Mouse (Mus musculus) CD4-positive, CD25-positive, alpha-beta regulatory T cell, adult 4 months (primary cell): ENCODE data around the gene Clic5. TPM values are rescaled to one million over a fixed set of nuclear protein-coding genes. Genes with fewer than 3 reads are reported as not detected.

Experiments used
- ATAC-seq: one replicate; pipeline ENCODE4 v1.8.0; 2017
- polyA plus RNA-seq, 2 experiments: library from polyadenylated mRNA; unstranded; fragments of 100-300 nt; shearing (Covaris generic); gene quantifications; one replicate each; pipeline ENCODE4 v1.2.1; 2017

Clic5 gene
- polyA plus RNA-seq, 2 experiments from 2014 or later: 0.28 TPM; not detected in 1

DNA sequence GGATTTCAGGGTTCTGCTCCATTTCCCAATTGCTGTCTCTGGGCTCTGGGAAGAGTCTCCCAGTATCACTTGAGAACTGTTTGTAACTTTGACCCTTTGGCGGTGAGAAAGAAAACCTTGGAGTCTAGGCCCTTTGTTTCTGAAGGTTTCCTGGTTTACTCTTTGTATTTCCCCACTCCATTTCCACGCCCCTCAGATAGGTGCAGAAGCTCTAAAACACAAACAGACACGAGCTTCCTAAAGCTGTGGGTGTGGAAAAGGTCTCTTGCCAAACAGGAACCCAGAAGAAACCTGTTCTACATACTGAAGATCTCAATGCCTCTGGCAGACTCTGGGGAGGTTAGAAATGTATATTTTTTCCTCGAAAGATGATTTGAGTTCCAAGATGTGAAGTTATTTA lies 10.8 kb downstream of the Clic5 start:
- no peak for ATAC-seq

DNA sequence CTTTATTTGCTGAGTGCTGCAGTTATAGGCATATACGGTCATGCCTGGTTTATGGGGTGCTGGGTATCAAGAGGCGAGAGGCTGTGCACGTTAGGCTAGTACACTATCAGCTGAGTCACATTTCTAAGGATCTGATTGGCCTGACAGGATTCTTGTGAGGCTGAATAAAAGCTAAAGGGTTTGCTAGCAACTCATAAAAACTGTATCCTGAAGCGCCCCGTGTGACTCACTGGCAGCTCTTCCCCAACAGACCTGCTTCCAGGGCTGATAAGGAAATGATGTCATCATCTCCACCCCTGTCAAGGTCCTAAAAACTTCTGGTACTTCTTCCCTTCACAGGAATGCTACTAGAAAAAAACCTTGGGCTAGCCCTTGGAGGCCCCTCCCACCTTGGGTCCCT lies 14.6 kb downstream of the Clic5 start:
- ATAC-seq: no peak

DNA sequence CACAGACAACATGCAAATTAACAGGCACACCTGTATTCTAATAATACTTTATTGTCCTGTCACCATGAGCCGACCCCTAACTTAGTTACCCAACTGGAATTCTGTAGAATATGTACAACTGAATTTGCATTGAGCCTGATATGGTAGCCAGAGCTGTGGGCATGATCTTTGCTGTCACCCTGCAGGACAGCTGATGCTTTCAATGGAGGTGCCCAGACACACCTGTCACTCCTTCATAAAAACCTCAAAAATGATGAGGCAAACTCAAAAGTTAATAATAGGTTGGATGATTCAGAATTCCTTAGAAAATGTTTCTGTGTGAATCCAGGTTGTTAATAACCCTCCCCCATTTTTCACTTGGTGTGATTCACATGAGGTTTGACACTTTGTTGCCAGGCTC lies 16.4 kb downstream of the Clic5 start:
- ATAC-seq: no peak

DNA sequence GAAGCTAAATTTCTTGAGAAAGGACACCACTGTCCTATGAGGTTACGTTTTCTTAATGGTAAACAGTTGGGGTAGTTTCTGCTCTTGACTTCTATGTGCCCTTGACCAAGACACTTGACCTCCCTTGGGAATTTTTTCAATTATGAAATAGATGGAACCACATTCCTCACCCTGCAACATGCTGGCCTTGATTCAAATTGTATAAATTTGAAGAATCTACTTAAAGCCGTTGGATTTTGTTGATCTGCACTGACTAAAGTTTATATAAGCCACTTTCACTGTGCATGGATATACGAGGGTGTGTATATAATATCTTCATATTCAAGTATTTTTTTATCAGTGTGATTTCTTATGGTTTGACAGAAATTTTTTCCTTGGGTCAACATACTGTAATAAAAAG lies 17.2 kb downstream of the Clic5 start:
- no peak for ATAC-seq

DNA sequence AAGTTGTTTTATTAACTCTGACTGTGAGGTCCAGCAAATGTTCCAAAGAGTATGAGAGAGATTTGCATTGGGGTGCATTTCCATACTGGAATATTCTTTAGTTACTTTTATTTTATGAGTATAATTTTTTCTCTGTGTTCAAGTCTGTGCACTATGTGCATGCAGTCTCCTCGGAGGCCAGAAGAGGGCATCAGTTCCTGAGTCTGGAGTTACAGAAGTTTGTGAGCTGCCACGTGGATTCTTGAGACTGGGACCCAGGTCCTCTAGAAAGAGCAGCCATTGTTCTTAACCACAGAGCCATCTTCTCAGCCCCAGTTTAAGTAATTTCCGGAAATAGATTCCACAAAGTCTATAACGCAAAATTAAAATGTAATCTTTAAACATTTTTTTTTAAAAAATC lies 20.5 kb downstream of the Clic5 start:
- ATAC-seq: no peak

DNA sequence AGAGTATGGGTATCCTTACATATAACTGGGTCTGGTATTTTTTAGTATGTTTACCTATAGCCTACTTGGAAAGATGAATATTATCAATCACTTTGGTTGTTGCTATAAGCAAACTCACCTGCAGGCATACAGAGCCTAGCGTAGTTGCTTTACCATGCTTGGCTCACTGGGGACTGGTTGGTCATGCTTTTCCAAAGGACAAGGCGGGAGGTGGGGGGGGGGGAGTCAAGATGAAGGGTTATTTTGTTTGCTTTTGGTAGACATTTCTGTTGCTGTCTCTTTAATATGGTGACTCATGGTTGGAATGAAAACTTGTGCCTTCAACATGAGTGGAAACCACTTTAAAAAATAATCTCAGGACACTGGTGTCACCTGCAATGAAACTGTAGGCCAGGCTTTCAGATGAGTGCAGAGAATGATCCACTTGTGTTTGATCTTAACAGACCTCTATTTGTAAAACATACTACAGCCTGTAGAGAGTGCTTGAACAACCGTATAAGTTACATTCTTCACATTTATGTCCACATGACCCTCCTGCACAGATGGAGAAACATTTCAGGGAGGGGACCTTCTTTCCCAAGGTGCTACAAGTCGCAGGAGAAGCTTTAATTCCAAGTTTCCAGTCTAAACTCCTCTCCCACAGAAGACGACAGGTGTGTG lies 24.7 kb downstream of the Clic5 start:
- ATAC-seq: no peak

DNA sequence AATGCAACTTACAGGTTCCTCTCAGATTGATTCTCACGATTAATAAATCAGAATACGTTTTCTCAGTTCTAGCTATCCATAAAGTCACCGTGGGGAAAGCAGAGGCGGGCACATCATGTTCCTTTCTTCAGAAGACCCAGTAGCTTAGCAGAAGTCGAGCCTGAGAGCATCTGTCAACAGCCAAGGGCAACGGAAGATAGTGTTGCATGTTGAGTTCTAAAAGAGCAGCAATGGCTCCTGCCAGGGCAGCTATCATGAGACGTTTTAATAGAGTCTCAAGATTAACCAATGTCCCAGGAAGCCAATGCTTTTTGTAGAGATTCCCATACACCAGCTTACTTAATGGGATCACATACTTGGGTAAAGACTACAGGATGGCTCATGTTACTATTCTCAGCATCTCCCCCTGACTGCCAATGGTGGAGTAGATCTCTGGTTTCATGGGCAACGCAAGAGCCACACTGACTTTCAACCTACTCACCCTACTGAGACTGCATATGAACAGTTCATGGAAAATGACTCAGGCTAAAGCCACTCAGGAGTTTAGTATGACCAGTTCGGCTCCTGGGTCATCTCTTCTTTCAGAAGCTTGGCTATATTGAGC lies 26.9 kb downstream of the Clic5 start:
- no peak for ATAC-seq

DNA sequence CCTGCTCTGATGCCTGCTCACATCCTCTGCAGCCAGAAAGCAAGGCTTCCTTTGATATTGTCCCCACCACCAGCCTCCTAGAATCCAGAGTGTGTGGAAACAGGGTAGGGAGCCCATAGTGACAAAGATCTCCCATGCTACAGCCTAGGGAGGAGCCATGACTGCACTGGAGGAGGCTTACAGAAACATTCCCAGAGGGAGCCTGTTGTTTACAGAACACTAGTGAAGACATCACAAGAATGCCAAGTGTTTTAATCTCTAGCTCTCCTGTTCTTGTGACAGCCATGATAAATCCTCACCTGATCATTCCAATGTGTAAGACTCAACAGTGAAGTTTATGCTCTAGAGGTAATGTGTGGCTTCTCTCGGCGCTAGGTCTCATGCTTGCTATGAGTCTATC lies 28.8 kb downstream of the Clic5 start:
- no peak for ATAC-seq

DNA sequence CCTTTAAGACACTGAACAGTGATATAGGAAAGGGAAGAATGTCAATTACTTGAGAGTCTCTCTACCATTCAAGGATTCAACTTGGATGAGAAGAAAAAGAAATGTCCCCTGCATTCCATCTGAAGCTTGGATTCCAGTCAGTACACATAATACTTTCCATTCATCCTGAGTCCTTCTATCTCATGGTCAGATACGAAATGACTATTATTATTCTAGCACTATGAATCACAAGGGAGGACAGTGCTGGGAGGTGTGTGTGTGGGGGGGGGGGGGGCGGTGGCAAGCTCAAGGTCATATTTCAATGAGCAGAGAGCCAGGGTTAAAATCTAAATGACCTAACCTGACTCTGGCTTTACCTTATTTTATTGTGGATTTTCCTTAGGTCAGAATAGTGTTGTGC lies 31.6 kb downstream of the Clic5 start:
- ATAC-seq: no peak

DNA sequence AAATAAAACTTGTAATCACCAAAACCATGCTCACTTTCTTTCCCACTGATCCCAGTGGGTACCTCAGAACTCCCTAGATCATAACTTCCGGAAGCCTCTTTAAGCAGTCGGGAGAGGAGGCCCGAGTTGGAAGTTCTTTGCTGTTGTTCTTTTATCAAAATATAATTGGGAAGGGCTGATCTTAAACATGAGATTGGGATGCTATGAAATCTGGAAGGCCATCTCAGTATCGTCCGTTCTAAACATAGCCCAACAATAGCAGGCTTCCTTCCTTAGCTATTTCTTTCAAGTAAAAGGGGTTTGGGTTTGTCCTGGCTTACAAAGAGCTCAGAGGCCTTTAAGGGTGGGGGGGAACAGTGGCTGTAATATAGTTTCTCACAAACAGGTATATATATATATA lies 40.0 kb downstream of the Clic5 start:
- no peak for ATAC-seq

DNA sequence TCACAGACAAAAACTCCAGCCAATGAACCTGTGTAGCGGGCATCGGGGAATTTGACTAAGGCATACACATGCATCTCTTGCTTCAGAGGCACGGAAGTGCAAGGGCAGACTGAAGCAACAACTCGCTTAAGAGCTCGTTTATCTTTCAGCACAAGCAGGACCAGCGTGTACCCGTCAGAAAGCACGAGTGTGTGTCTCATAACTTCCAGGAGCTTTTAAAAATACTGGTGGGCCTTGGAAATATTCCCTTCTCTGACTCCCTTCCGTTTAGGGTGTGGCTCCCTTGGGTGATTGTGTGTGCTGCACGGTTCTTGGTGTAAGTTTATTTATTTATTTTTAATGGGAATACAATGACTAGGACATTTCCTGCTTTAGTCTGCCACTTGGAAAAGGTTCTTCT lies 41.7 kb downstream of the Clic5 start:
- no peak for ATAC-seq

DNA sequence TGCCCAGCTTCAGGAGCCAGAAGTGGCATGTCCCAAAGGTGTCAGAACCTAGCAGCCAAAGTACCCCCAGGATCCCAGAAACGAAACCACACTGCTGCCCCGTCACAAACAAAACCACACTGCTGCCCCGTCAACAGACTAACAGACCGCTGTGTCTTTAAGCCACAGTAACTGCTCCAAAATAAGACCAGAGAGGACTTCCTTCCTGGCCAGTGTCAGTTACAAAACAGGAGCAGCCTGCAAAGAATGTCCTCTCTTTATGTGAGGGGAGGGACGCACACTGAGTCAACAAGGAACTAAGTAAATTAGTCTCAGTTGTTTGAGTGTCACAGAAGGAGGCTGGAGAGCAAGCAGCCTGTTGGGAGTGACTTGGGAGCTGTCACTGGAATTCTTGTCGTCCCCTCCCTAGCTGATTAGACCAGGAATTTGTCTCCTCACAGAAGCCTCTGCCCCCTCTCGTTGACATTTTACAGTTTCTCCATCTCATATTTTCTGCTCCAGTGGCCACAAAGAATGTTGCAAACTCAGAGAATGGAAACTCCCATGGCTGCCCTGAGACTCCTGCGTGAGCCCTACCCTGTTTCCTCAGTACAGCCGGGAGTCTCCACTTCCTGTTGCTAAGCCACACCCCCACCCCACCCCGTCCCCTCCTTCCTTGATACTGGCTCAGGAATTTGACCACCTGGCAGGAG lies 50.8 kb downstream of the Clic5 start:
- ATAC-seq: no peak

DNA sequence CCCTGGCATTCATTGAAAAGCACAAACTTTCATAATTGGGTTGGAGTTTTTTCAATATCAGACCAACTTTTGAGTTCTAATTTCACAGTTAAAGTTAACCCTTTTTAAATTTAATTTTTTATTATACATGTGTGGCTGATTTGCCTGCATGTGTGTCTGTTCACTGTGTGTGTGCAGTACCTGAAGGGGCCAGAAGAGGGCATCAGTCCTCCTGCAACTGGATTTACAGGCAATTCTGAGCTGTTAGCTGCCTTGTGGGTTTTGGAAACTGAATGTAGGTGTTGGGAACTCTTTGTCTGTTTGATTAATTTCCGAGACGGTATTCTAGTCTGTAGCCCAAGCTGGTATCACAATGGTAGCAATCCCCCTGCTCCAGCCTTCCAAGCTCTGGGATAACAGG lies 52.4 kb downstream of the Clic5 start:
- no peak for ATAC-seq

DNA sequence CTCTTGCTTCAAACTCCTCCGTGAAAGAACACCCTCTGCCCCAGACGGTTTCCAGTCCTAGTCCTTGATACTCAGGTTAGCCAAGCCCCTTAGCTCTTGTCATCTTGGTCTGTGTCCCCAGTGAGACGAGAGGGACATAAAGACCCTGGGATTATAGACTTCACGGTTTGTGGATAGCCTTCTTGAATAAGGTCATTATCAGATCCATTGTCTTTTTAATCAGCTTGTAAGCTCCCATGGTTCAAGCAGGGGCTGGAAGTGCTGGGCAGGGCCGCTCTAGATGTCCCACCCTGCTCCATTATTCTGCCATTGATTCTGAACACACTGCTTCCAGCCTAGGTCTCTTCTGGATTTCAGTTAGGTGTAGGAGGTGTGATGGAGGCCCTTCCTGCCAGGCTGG lies 55.7 kb downstream of the Clic5 start:
- ATAC-seq: no peak

DNA sequence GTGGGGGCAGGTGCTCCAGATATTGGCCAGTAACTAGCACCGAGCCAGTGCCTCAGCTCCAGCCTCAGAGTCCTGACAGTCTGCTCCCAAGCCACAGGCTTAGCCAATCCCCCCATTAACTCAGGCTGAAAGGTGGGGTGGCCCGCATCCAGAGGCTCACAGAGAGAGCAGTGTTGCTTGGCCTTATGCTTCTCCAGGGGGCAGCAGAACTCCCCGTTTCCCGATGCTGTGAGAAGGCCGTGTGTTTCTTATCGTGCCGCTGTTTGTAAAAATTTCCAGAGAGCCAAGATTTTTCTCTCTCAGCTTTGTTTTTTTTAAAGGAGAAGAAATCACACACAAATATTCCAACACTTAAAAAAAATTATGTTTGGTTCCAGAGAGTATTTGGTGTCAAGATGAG lies 56.2 kb downstream of the Clic5 start:
- ATAC-seq: no peak

DNA sequence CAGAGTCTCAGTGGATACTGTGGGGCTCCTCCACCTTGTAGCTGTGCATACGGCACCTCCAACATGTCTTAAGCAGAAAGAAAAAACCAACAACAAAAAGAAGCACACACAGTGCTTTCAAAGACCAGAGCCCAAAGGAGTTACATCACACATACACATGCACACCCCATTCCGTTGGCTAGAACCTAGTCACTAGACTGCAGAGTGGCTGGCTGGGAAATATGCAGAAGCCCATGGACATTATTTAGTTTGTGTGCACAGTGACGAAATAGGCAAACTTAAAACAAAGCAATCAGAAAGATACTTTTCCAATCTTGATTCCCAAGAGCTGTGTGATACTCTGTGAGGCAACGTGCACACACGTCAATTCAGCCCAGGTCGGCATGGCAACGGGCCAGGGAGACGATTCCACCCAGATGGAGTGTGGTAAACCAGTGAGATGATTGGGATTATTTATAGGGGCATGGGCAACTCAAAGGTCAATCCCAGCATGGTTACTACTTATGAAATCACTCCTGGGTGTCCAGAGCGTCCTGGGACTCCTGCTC lies 57.8 kb downstream of the Clic5 start:
- no peak for ATAC-seq

DNA sequence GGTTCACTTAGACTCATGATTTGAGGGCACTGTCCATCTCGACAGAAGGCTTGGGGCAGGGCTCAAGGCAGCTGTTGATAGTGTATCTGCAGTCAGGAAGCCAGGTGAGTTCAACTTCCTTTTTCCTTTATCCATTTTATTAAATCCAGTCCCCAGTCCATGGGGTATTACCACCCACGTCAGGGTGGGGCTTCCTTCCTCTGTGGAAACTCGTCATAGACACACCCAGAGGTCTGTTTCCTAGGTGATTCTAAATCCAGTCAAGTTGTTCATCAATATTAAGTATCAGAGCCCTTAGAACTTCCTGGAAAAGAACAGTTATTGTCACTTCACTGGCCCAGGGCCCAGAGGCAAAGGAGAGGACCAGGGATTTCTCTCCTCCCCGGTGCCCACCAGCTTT lies 61.2 kb downstream of the Clic5 start:
- ATAC-seq: no peak

DNA sequence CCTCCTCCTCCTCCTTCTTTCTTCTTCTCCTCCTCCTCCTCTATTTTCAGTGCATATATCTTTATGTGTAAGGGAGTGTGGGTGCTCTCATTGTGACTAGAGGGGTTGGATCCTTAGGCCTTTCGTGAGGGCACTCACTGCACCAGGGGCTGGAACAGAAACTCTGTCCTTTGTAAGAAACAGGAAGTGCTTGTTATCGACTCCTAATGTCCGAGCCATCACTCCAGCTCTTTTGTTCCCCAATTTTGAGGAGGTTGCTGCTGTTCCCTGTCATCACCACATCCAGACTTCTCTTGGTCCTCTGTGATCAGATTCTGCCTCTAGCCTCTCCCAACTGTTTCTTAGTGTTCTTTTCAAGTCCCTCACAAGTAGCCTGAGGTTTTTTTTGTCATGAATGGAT lies 64.3 kb downstream of the Clic5 start:
- ATAC-seq: no peak

DNA sequence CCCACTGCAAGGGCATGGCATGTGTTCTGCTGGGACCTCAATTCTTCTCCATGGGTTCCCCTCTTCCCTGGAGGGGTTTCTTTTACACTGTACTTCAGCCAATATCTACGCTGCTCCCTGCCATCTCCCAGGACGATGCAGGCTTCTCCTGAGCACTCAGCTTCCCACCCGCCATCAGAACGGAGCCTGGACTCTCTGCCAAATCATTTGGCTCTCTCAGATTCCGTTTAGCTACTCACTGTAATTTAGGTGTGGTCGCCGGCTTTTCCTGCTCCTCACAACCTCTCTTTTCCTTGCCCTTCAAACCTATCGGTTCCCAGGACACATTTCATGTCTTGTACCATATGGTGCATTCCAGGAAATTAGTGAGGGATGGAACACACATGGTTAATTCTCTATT lies 66.3 kb downstream of the Clic5 start:
- ATAC-seq: no peak

DNA sequence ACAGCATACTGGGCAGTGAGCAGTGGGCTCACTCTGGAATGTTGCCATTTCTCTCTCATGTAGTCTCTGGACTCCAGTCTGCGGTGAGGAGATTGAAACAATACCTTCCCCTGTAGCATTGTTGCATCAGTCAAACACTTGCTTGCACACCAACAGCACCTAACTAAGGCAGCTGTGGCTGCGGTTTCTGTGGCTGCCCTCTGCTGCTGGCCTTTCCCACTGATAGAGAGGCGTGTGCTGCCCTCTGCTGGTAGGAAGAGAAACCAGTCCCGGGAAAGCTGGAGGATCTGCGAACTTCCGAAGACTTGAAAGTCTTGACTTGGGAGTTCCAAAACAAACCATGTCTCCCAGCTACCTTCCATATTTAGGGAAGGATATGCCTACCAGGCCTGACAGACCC lies 68.2 kb downstream of the Clic5 start:
- ATAC-seq: peak; percentile 75

DNA sequence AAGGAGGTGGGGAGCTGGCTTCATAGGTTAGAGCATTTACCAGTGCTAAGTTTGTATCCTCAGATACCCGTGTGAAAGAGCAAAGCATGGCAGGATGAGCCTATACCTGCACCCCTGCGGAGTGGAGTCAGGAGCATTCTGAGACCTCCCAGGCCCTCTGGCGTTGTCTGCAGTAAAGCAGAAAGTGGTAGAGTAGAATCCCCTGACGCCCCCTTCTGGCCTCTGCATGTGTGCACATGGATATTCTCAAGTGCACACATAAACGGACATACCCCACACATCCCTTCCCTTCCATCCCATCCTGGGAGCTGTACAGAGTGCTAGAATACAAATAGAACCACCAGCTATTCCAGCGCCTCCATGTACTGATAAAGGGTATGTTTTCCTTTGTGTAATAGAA lies 70.9 kb downstream of the Clic5 start:
- no peak for ATAC-seq

DNA sequence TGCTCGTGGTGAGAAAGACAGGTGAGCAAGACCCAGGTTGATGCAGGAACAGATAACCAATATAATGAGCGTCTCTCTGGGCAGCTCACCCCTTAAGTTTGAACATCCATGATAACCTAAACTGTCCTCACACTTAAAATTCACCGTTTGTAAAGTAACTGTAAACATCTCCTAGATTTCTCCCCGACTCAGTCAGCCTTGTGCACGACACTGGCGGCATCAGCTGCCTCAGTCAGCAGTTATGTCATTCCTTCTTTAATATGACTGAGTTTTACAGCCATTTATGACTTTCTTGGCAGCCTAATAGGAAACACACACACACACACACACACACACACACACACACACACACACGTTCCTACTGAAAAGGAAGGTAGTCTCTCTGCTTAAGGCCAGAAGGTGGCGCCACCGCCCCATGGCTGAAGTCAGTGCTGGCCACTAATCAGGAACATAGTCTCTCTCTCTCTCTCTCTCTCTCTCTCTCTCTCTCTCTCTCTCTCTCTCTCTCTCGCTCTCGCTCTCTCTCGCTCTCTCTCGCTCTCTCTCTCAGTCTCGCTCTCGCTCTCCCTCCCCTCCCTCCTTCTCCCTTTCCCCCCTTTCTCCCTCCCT lies 73.3 kb downstream of the Clic5 start:
- peak; percentile 71 for ATAC-seq

DNA sequence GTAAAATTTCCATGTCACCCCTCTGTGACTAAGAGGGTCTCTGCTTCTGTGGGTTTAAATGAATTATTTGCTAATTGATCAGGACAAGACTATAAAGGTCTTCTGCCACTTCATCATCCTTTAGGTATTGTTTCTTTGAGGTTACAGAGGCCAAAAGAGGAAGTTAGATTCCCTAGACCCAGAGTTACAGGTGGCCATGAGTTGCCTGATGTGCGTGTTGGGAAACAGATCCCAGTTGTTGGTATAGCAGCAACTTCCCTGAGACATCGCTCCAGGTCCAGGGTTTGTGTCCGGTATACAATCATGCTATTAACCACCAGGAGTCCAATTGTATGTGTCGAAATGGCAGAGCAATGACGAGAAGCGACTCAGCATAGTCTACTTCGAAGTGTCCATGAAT lies 81.7 kb downstream of the Clic5 start:
- ATAC-seq: no peak

DNA sequence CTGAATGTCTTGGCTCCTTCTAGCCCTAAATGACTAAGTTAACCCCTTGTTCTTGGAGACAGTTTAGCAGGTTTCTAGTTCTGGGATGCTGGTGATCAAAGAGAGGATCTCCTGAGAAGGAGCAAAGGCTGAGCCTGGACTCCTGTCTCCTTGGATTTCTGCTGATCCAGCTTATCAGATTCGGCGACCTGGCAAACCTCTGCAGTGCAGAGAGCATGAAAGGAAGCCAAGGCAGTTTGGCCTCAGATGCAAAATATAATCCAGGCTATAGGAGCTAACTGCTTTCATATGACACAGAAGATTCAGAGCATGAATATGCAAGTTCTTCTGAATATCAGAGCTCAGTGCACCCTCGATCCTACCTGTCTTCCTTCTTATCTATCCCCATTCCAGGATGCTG lies 83.0 kb downstream of the Clic5 start:
- ATAC-seq: no peak
